Mouse (Mus musculus) liver, embryonic 11.5 days (tissue): Measurements from ENCODE around the gene Ap5z1. TPM values are rescaled to one million over a fixed set of nuclear protein-coding genes. Genes with fewer than 3 reads are reported as not detected.

Experiments used
- ATAC-seq: fragments of 200-750 bp; cut with Nextera tagmentation; replicated peaks from 2 replicates; pipeline ENCODE4 v1.8.0; 2017; ENCODE audit warnings: moderate number of reproducible peaks, mild to moderate bottlenecking, moderate TSS enrichment, moderate library complexity; ENCODE audit not compliant: low FRiP score
- DNase-seq: peaks from one replicate; pipeline ENCODE4 v3.0.0-alpha.2; 2017; ENCODE audit warnings: low spot score
- H3K27ac ChIP-seq: fragments of 300-500 bp; sonication (generic); 2 replicates; pipeline ENCODE4 v1.5.1; 2014; ENCODE audit warnings: mild to moderate bottlenecking, low read depth, low read length, control low read depth
- H3K27me3 ChIP-seq: fragments of 300-500 bp; sonication (generic); replicated peaks from 2 replicates; pipeline ENCODE4 v1.6.1; 2014; ENCODE audit warnings: low read length, mixed read lengths; ENCODE audit not compliant: control insufficient read depth, insufficient read depth
- H3K36me3 ChIP-seq: fragments of 300-500 bp; sonication (generic); 2 replicates; pipeline ENCODE4 v1.6.1; 2014; ENCODE audit warnings: mild to moderate bottlenecking, low read length, moderate library complexity, mixed read lengths; ENCODE audit not compliant: control insufficient read depth, insufficient read depth
- H3K4me1 ChIP-seq: fragments of 300-500 bp; sonication (generic); replicated peaks from 2 replicates; pipeline ENCODE4 v1.6.1; 2014; ENCODE audit warnings: low read length, mixed read lengths; ENCODE audit not compliant: control insufficient read depth, insufficient read depth
- H3K4me2 ChIP-seq: fragments of 300-500 bp; sonication (generic); 2 replicates; pipeline ENCODE4 v1.6.1; 2014; ENCODE audit warnings: mild to moderate bottlenecking, control low read depth, moderate library complexity
- H3K4me3 ChIP-seq: fragments of 300-500 bp; sonication (generic); 2 replicates; pipeline ENCODE4 v1.5.1; 2014; ENCODE audit warnings: low read depth, low read length, control low read depth
- H3K9ac ChIP-seq: fragments of 300-500 bp; sonication (generic); 2 replicates; pipeline ENCODE4 v1.6.1; 2014; ENCODE audit warnings: low read depth, low read length, control low read depth
- H3K9me3 ChIP-seq: fragments of 300-500 bp; sonication (generic); 2 replicates; pipeline ENCODE4 v1.6.1; 2016; ENCODE audit warnings: low read length, inconsistent platforms, mixed read lengths; ENCODE audit not compliant: control insufficient read depth
- WGBS: fragments of 180-500 bp; shearing (Covaris S2); extraction: QIAGEN DNeasy Blood & Tissue Kit; methylation state at CpG from one replicate; pipeline ENCODE4 v1.1.7; 2014; 5-methylcytosine and 5-hydroxymethylcytosine counted together
- polyA plus RNA-seq: library from polyadenylated mRNA; unstranded; fragments of >200 nt; fragmentation: Nextera tagmentation; extraction: Ambion mirVana; gene quantifications from 2 replicates; pipeline ENCODE4 v1.2.1, GENCODE M21; 2014

The Ap5z1 gene
- polyA plus RNA-seq, 1 experiment from 2014 or later: 11.7 TPM

DNA sequence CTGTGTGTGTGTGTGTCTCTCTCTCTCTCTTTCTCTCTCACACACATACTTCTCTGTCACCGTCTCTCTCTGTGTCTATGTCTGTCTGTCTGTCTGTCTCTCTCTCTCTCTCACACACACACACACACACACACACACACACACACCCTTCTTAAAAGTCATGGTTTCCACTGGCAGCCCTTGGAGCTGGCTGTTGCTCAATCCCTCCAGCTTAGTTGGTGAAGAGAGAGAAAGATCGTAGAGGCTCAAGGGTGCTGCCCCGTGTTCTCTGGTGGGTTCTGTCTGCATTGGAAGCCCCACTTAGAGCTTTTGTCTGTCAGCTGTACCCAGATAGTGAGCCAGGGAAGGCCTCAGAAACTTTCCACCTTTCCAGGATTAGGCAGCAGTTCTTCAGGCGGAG lies 31.0 kb upstream of the Ap5z1 start:
- H3K4me2 ChIP-seq: no peak overlapping the region
- H3K36me3 ChIP-seq: peaks cover 18% of the 10 kb centered on the region
- ATAC-seq (no peak), DNase-seq (no peak)
- no peaks in the 10 kb centered on the region for H3K27me3 ChIP-seq
- 0 out of 2 replicates have a peak, but pooled peaks cover 4% of the 10 kb centered on the region for H3K4me1 ChIP-seq
- no peak overlapping the region for H3K4me3 ChIP-seq
- no peak overlapping the region for H3K27ac ChIP-seq
- no peak overlapping the region for H3K9ac ChIP-seq
- no peaks in the 10 kb centered on the region for H3K9me3 ChIP-seq
- 85% methylated on average over 4 of the region's 4 CpGs for WGBS

DNA sequence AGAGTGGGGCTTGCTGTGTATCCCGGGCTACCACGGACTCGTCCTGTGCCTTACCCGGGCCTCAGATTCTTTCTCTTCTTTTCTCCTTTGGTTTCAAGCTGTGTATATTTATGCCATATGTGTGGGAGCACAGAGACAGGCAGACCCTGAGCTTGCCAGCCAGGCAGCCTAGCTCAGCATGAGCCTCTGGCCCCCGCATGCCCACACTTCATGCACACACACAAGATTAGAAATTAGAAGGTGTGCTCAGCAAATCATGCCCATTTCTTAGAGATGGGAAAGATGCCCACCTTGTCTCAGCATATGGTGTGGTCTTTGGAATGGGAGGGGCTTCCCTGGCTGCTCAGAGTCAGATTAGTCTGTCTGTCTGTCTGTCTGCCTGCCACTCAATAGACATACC lies 29.7 kb upstream of the Ap5z1 start:
- no peaks in the 10 kb centered on the region for H3K27me3 ChIP-seq
- no peak for ATAC-seq
- H3K4me3 ChIP-seq: no peak overlapping the region
- DNase-seq: no peak
- H3K36me3 ChIP-seq: peaks cover 21% of the 10 kb centered on the region
- no peak overlapping the region for H3K4me2 ChIP-seq
- H3K4me1 ChIP-seq: 0 out of 2 replicates have a peak, but pooled peaks cover 5% of the 10 kb centered on the region
- no peaks in the 10 kb centered on the region for H3K9me3 ChIP-seq
- H3K9ac ChIP-seq: no peak overlapping the region
- 96% methylated on average over 5 of the region's 5 CpGs for WGBS
- no peak overlapping the region for H3K27ac ChIP-seq

DNA sequence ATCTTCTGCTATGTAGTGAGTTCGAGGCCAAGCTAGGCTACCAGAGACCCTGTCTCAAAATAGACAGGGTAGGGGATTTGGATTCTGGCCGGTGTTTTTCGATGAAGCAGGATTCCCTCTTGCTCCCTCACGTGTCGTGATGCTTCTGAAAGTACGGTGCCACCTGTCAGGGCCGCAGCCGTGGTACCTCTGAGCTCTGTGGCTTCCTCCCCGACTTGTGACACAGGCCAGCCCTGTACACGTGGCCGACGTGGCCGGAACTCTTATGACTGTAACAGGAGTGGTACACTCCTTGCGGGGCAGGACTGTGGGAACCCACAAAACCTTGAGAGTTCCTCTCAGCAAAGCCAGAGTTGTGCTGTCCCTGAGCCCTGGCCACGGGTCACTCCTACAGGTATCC lies 28.0 kb upstream of the Ap5z1 start:
- Histone ChIP-seq H3K4me3 (no peak overlapping the region), H3K9ac (no peak overlapping the region), H3K4me2 (no peak overlapping the region), H3K27me3 (no peaks in the 10 kb centered on the region), H3K9me3 (no peaks in the 10 kb centered on the region), H3K27ac (no peak overlapping the region), H3K36me3 (peaks cover 21% of the 10 kb centered on the region), H3K4me1 (peaks cover 13% of the 10 kb centered on the region)
- ATAC-seq (no peak), DNase-seq (no peak)
- 93% methylated on average over 15 of the region's 15 CpGs for WGBS

DNA sequence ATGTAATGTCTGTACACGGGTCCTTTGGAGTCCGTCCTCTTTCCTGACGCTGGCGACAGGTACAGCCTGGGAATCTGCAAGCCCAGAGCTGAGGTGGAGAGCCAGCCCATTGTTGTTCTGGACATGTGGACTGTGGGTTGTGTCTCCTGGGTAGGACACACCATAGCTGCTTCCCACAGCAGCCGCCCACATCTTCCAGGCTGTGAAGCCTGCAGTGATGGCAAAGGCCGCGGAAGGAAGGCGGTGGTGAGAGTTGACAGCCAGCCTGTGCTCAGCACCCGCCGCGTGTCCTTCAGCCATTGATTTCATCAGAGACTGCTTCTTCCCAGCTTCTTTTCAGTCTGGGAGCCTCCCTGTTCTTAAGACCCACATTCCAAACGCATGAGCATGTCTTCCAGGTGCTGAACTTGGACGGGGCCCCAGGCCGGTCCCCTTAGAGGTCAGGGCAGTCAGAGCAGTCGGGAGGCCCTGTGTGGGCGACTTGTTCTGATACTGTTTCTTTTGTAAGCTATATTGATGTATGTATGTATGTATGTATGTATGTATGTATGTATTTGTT lies 25.3 kb upstream of the Ap5z1 start:
- 89% methylated on average over 16 of the region's 16 CpGs for WGBS
- ATAC-seq (no peak), DNase-seq (no peak)
- H3K27ac ChIP-seq: no peak overlapping the region
- no peak overlapping the region for H3K9ac ChIP-seq
- no peak overlapping the region for H3K4me2 ChIP-seq
- H3K27me3 ChIP-seq: no peaks in the 10 kb centered on the region
- H3K4me1 ChIP-seq: peaks cover 33% of the 10 kb centered on the region
- peaks cover 21% of the 10 kb centered on the region for H3K36me3 ChIP-seq
- no peaks in the 10 kb centered on the region for H3K9me3 ChIP-seq
- H3K4me3 ChIP-seq: no peak overlapping the region

DNA sequence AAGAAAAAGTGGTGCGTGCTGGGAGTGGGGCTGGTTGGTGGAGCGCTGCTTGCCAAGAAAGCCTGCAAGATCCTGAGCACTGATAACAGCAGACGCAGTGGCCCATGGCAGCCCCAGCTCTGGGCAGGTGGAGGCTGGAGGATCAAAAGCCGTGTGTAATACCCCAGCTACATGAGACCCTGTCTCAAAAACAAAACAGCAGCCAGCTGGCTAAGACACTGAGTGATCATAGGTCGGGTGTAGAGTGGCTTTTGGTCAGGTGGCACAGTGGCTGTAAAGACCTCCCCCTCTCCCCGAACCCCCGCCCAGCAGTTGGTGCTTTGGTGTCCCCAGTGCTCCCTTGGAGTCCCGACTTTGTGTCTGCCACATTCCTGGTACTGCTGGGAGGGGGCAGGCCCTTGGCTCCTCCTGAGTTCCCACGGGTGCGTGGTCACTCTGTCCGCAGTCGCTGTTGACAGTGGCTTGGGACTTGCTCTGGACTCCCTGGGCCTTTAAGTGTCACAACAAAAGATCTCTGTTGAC lies 23.8 kb upstream of the Ap5z1 start:
- Histone ChIP-seq H3K4me1 (peaks cover 47% of the 10 kb centered on the region), H3K36me3 (peaks cover 20% of the 10 kb centered on the region), H3K4me3 (peak overlapping the region; percentile 41), H3K27ac (peak overlapping the region; percentile 75), H3K27me3 (no peaks in the 10 kb centered on the region), H3K4me2 (peak overlapping the region; percentile 74), H3K9me3 (no peaks in the 10 kb centered on the region), H3K9ac (peak overlapping the region; percentile 59)
- WGBS: 4% methylated on average over 12 of the region's 12 CpGs
- no peak for DNase-seq
- ATAC-seq: peak; percentile 11

DNA sequence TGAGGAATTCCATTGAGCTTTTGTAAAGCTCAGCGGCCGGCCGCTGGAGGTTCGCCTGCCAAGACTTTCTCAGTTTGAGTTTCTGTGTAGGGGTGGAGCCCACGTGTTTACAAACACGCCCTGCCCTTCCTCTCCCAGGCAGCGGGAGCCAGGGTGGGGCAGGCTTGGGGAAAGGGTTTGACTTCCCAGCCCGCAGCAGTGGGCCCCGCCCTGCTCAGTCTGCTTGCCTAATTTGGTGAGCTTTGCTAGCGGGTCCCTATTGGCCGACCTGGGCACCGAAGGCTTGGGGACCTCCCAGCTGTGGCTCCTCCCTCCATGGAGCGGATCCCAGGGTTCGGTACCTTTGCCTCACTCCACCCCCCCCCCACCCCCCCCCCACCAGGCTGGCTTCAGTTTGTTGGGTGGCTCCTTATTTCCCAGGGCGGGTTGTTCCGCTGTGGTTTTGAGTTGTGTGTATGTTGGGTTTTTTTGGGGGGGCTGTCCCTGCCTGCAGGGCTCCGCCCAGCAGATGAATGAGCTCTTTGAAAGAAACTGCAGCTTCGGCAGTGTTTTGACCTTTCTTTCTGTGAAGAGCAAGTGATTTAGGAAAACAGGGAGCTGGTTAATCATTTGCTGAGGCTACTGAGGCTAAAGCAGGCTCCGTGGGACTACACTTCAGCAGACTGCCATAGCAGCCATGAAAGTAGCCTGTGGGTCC lies 23.1 kb upstream of the Ap5z1 start:
- peak; percentile 96 for ATAC-seq
- no peaks in the 10 kb centered on the region for H3K27me3 ChIP-seq
- H3K4me1 ChIP-seq: peaks cover 53% of the 10 kb centered on the region
- peak overlapping the region; percentile 74 for H3K4me2 ChIP-seq
- H3K4me3 ChIP-seq: peak overlapping the region; percentile 41
- peak overlapping the region; percentile 75 for H3K27ac ChIP-seq
- peak; percentile 90 for DNase-seq
- no peaks in the 10 kb centered on the region for H3K9me3 ChIP-seq
- peaks cover 14% of the 10 kb centered on the region; the same call in 1 of the 2 replicates for H3K36me3 ChIP-seq
- peak overlapping the region; percentile 59 for H3K9ac ChIP-seq
- WGBS: under 1% methylated on average over 19 of the region's 19 CpGs

DNA sequence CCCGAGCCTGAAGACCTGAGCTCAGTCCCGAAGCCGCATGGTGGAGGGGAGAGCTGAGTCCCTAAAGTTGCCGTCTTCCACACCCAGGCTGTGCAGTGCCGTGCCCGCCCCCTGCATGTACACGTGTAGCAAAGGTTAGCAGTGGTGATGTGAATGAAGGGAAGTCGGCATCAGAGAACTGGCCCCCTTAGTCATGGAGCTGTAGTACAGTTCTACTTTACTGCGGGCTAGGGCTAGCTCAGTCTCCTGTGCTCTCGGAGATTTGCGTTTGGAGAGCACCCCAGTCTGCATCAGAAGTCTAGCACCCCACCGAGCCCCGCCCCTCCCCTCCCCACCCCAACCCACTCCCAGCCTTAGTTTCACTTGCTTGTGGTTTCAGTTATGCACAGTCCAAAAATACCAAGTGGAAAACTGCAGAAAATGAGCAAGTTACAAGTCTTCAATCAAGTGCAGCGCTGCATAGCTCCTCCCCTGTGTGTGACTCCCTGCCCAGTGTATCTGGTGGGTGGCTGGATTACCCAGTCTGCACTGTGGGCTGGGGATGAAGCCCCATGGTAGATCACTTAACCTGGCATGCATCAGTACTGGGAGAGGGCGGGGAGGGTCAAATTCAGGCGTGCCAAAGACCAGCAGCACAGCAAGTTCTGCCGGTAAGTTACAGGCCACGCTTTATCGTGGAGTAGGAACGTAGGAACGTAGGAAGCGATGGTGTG lies 22.3 kb upstream of the Ap5z1 start:
- peaks cover 59% of the 10 kb centered on the region for H3K4me1 ChIP-seq
- no peaks in the 10 kb centered on the region for H3K9me3 ChIP-seq
- H3K27ac ChIP-seq: peak overlapping the region; percentile 75
- peak overlapping the region; percentile 74 for H3K4me2 ChIP-seq
- DNase-seq: no peak
- H3K27me3 ChIP-seq: no peaks in the 10 kb centered on the region
- peak overlapping the region; percentile 41 for H3K4me3 ChIP-seq
- no peak; the same call in 1 of the 2 replicates for ATAC-seq
- 56% methylated on average over 22 of the region's 22 CpGs for WGBS
- H3K9ac ChIP-seq: peak overlapping the region; percentile 41
- peaks cover 5% of the 10 kb centered on the region; the same call in 1 of the 2 replicates for H3K36me3 ChIP-seq

DNA sequence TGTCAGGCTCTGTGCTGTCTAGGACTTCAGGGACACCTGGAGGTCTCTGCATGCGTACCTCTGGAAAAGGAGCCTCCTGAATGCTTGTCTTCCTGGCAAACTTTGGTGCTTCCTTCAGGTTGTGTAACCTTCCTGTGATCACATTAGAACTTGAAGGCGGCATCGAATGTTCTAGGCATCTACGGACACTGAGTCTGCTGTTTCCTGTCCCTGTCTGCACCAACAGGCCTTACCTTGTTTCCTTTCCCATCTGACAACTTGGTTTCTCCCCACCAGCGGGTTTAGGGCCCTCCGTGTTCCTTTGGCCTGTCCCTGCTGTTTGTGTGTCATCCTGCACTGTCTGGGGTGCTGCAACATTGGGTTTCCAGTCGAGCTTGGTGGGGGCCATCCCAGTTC lies 21.7 kb upstream of the Ap5z1 start:
- Histone ChIP-seq H3K36me3 (peaks cover 3% of the 10 kb centered on the region; the same call in 1 of the 2 replicates), H3K27me3 (no peaks in the 10 kb centered on the region), H3K9ac (no peak overlapping the region), H3K27ac (peak overlapping the region; percentile 75), H3K9me3 (no peaks in the 10 kb centered on the region), H3K4me3 (no peak overlapping the region), H3K4me1 (peaks cover 59% of the 10 kb centered on the region), H3K4me2 (peak overlapping the region; percentile 74)
- ATAC-seq (no peak), DNase-seq (no peak)
- WGBS: 77% methylated on average over 7 of the region's 7 CpGs
